ENCODE assay signal across 8 mouse cellular contexts in the genomic region with DNA sequence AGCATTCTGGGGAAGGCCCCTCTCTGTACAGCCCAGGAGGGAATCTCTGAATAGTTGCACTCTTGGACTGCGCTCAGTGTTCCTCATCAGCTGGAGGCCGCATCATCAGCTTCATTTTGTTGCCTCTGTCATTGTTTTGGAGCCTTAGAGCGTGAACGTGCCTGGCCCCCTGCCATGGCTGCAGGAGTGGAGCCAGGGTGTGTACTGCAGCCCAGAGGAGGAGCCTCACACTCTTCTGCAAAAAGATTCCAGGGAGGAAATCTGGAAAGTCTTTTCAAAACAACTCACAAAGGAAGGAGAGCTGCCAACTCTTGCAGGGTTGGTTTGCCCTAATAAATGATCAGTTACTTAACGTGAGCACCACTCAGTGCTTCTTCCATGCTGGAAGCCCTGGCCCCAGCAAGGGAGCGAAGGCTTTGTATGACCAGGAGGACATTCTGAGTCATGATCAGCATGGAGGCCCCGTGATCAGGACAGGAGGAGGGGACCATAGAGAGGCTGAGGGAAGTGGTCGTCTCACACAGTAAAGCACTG. TPM values are rescaled to one million over a fixed set of nuclear protein-coding genes. Genes with fewer than 3 reads are reported as not detected.
DNase-seq lines count a peak whose midpoint lies in the region; ATAC-seq and TF ChIP-seq lines count a peak whose summit lies in the region.

No protein-coding gene starts in this region.

- H3K4me3 ChIP-seq in brown adipose tissue, adult 24 weeks (ENCODE audit: insufficient read depth, low read depth, low read length), result peak overlapping the region; percentile 32
- H3K4me3 ChIP-seq in forebrain, embryonic 13.5 days, result no peak overlapping the region
- 0 out of 2 replicates have a peak overlapping the region, but pooled peaks have one; percentile 11 for H3K4me3 ChIP-seq in heart, embryonic 15.5 days
- H3K4me3 ChIP-seq in lung, embryonic 14.5 days (ENCODE audit: low read depth, low read length), result no peak overlapping the region

- WGBS in forebrain, embryonic 13.5 days, result 5% methylated on average over 8 of the region's 8 CpGs
- WGBS in heart, embryonic 15.5 days, result 15% methylated on average over 8 of the region's 8 CpGs
- WGBS in lung, embryonic 14.5 days, result 29% methylated on average over 8 of the region's 8 CpGs

- H3K4me1 ChIP-seq in brown adipose tissue, adult 24 weeks (ENCODE audit: control insufficient read depth, insufficient read depth, insufficient read length, low read length), result peaks cover 2% of the 10 kb centered on the region; the same call in 1 of the 2 replicates
- H3K4me1 ChIP-seq in forebrain, embryonic 13.5 days, result peaks cover 24% of the 10 kb centered on the region
- H3K4me1 ChIP-seq in heart, embryonic 15.5 days (replicated peaks), result peaks cover 9% of the 10 kb centered on the region
- peaks cover 2% of the 10 kb centered on the region; the same call in 1 of the 2 replicates for H3K4me1 ChIP-seq in lung, embryonic 14.5 days (ENCODE audit: insufficient read depth)

- H3K27ac ChIP-seq in brown adipose tissue, adult 24 weeks (replicated peaks; ENCODE audit: low read depth, low read length), result peak overlapping the region; percentile 64
- H3K27ac ChIP-seq in forebrain, embryonic 13.5 days, result peak overlapping the region; percentile 87
- peak overlapping the region; percentile 98 for H3K27ac ChIP-seq in heart, embryonic 15.5 days
- H3K27ac ChIP-seq in lung, embryonic 14.5 days (ENCODE audit: low read depth), result peak overlapping the region; percentile 94

- H3K4me2 ChIP-seq in forebrain, embryonic 13.5 days, result peak overlapping the region; percentile 30; the same call in 1 of the 2 replicates
- H3K4me2 ChIP-seq in heart, embryonic 15.5 days, result peak overlapping the region; percentile 51
- H3K4me2 ChIP-seq in lung, embryonic 14.5 days, result peak overlapping the region; percentile 39; the same call in 1 of the 2 replicates

- no peaks in the 10 kb centered on the region for H3K27me3 ChIP-seq in forebrain, embryonic 13.5 days
- H3K27me3 ChIP-seq in heart, embryonic 15.5 days, result no peaks in the 10 kb centered on the region
- no peaks in the 10 kb centered on the region for H3K27me3 ChIP-seq in lung, embryonic 14.5 days (ENCODE audit: insufficient read depth, low read length)

- DNase-seq in kidney, postnatal 10 days, result peak; percentile 93
- DNase-seq in lung, embryonic 14.5 days, result peak; percentile 95
- DNase-seq in retina, embryonic 14.5 days (ENCODE audit: low spot score), result peak; percentile 79
- DNase-seq in c-Kit-positive CD71-positive TER-119-positive erythroid progenitor cells, embryonic 14.5 days (ENCODE audit: low spot score), result no peak
- DNase-seq in embryo, embryonic 10 days (ENCODE audit: low spot score), result no peak

- TF ChIP-seq CTCF in lung, embryonic 14.5 days (IDR thresholded peaks at IDR 0.05; ENCODE audit: low read depth), result no peak

- H3K9ac ChIP-seq in forebrain, embryonic 13.5 days, result no peak overlapping the region
- H3K9ac ChIP-seq in heart, embryonic 15.5 days, result peak overlapping the region; percentile 47; the same call in 1 of the 2 replicates
- no peak overlapping the region for H3K9ac ChIP-seq in lung, embryonic 14.5 days

- ATAC-seq in forebrain, embryonic 13.5 days, result peak; percentile 95
- ATAC-seq in heart, embryonic 15.5 days (replicated peaks; ENCODE audit: insufficient number of reproducible peaks, insufficient read depth, low FRiP score, low read depth), result peak; percentile 95
- ATAC-seq in lung, embryonic 14.5 days (ENCODE audit: insufficient read depth), result peak; percentile 95

- no peaks in the 10 kb centered on the region for H3K9me3 ChIP-seq in forebrain, embryonic 13.5 days (replicated peaks)
- H3K9me3 ChIP-seq in heart, embryonic 15.5 days (replicated peaks), result no peaks in the 10 kb centered on the region
- no peaks in the 10 kb centered on the region for H3K9me3 ChIP-seq in lung, embryonic 14.5 days (ENCODE audit: low read depth, low read length)

- peaks cover 4% of the 10 kb centered on the region; the same call in 1 of the 2 replicates for H3K36me3 ChIP-seq in forebrain, embryonic 13.5 days (ENCODE audit: poor library complexity, severe bottlenecking)
- H3K36me3 ChIP-seq in heart, embryonic 15.5 days, result no peaks in the 10 kb centered on the region
- no peaks in the 10 kb centered on the region; the same call in 1 of the 2 replicates for H3K36me3 ChIP-seq in lung, embryonic 14.5 days (ENCODE audit: insufficient read depth)

RNA-seq across cellular contexts. Expression of a gene that starts 30.6 kb away (rescaled TPM):
- polyA plus RNA-seq in brown adipose tissue, adult 24 weeks (2012; ENCODE audit: insufficient read depth, insufficient read length, missing spikeins), result 21.4 and 21.8 TPM in 2 replicates
- polyA plus RNA-seq in forebrain, embryonic 13.5 days (2015; fragmentation: Nextera tagmentation; extraction: Ambion mirVana), result 56.9 and 58.4 TPM in 2 replicates
- polyA plus RNA-seq in heart, embryonic 15.5 days (2015; fragmentation: Nextera tagmentation; extraction: Ambion mirVana), result 51.1 and 60.7 TPM in 2 replicates
- 61.4 and 65.8 TPM in 2 replicates for polyA plus RNA-seq in lung, embryonic 14.5 days (2014; fragmentation: Nextera tagmentation; extraction: Ambion mirVana)

RNA-seq across cellular contexts. Expression of a gene that starts 34.8 kb away (rescaled TPM):
- polyA plus RNA-seq in brown adipose tissue, adult 24 weeks (2012; ENCODE audit: insufficient read depth, insufficient read length, missing spikeins), result 21.0 and 29.1 TPM in 2 replicates
- polyA plus RNA-seq in forebrain, embryonic 13.5 days (2015; fragmentation: Nextera tagmentation; extraction: Ambion mirVana), result 75.2 and 84.1 TPM in 2 replicates
- 92.9 and 110 TPM in 2 replicates for polyA plus RNA-seq in heart, embryonic 15.5 days (2015; fragmentation: Nextera tagmentation; extraction: Ambion mirVana)
- 142 and 143 TPM in 2 replicates for polyA plus RNA-seq in lung, embryonic 14.5 days (2014; fragmentation: Nextera tagmentation; extraction: Ambion mirVana)

Comparison
In these comparisons a context has a peak if more than half of its experiments do, and no peak if none do; other contexts are left out.
1. H3K4me3 ChIP-seq: peak in brown adipose tissue, adult 24 weeks (single experiment) and heart, embryonic 15.5 days (single experiment); none in forebrain, embryonic 13.5 days (single experiment) and lung, embryonic 14.5 days (single experiment).
2. DNase-seq: peak in kidney, postnatal 10 days (single experiment), lung, embryonic 14.5 days (single experiment) and retina, embryonic 14.5 days (single experiment); none in c-Kit-positive CD71-positive TER-119-positive erythroid progenitor cells, embryonic 14.5 days (single experiment) and embryo, embryonic 10 days (single experiment).
3. Peak in every context shown above with its lines, with median percentiles within 50 percentile points of each other: H3K27ac ChIP-seq, ATAC-seq and H3K4me2 ChIP-seq.